Mouse (Mus musculus): Measurements from ENCODE around the gene Dop1b. TPM values are rescaled to one million over a fixed set of nuclear protein-coding genes. Genes with fewer than 3 reads are reported as not detected.

Gene Dop1b
- total and polyA plus RNA-seq, 2 experiments: 12.1 to 30.3 TPM

GRCm38 (mm10) chr16:93830071-93830470 lies 118.4 kb downstream of the Dop1b start:
- 88% methylated on average over 9 of the region's 9 CpGs for WGBS
- no peak for TF ChIP-seq POLR2A (IDR thresholded peaks at IDR 0.05; ENCODE audit: extremely low read depth, insufficient read depth, low read length)
- TF ChIP-seq CTCF (IDR thresholded peaks at IDR 0.05; ENCODE audit: low read depth, low read length): no peak
- Histone ChIP-seq H3K36me3 (ENCODE audit: control insufficient read depth, insufficient read depth, low read length) (no peaks in the 10 kb centered on the region), H3K4me1 (ENCODE audit: control insufficient read depth, insufficient read depth, low read length) (peaks cover 4% of the 10 kb centered on the region; the same call in 1 of the 2 replicates), H3K79me2 (ENCODE audit: control insufficient read depth, insufficient read depth, low read length) (peaks cover 30% of the 10 kb centered on the region), H3K9ac (ENCODE audit: low read depth, low read length) (no peak overlapping the region), H3K4me3 (ENCODE audit: insufficient read depth, low read depth, low read length) (no peak overlapping the region), H3K27me3 (ENCODE audit: control insufficient read depth, insufficient read depth, low read length) (no peaks in the 10 kb centered on the region), H3K27ac (replicated peaks; ENCODE audit: insufficient read depth, low read depth, low read length) (no peak overlapping the region)
- no peak for DNase-seq (ENCODE audit: extremely low read depth, low read depth, low spot score)

GRCm38 (mm10) chr16:93830916-93831315 lies 119.2 kb downstream of the Dop1b start:
- 90% methylated on average over 5 of the region's 5 CpGs for WGBS
- no peak for DNase-seq (ENCODE audit: extremely low read depth, low read depth, low spot score)
- Histone ChIP-seq H3K27me3 (ENCODE audit: control insufficient read depth, insufficient read depth, low read length) (no peaks in the 10 kb centered on the region), H3K9ac (ENCODE audit: low read depth, low read length) (no peak overlapping the region), H3K79me2 (ENCODE audit: control insufficient read depth, insufficient read depth, low read length) (peaks cover 36% of the 10 kb centered on the region), H3K4me1 (ENCODE audit: control insufficient read depth, insufficient read depth, low read length) (peaks cover 4% of the 10 kb centered on the region; the same call in 1 of the 2 replicates), H3K36me3 (ENCODE audit: control insufficient read depth, insufficient read depth, low read length) (no peaks in the 10 kb centered on the region), H3K4me3 (ENCODE audit: insufficient read depth, low read depth, low read length) (no peak overlapping the region), H3K27ac (replicated peaks; ENCODE audit: insufficient read depth, low read depth, low read length) (no peak overlapping the region)
- TF ChIP-seq CTCF (IDR thresholded peaks at IDR 0.05; ENCODE audit: low read depth, low read length) (no peak), POLR2A (IDR thresholded peaks at IDR 0.05; ENCODE audit: extremely low read depth, insufficient read depth, low read length) (no peak)

GRCm38 (mm10) chr16:93831627-93832395 lies 120.1 kb downstream of the Dop1b start, which contains the start of gene Morc3:
Morc3 (plus strand) TSS chr16:93832121.
- no peaks in the 10 kb centered on the region for H3K36me3 ChIP-seq (ENCODE audit: control insufficient read depth, insufficient read depth, low read length)
- H3K27me3 ChIP-seq (ENCODE audit: control insufficient read depth, insufficient read depth, low read length): no peaks in the 10 kb centered on the region
- peaks cover 5% of the 10 kb centered on the region; the same call in 1 of the 2 replicates for H3K4me1 ChIP-seq (ENCODE audit: control insufficient read depth, insufficient read depth, low read length)
- H3K79me2 ChIP-seq (ENCODE audit: control insufficient read depth, insufficient read depth, low read length): peaks cover 38% of the 10 kb centered on the region
- TF ChIP-seq CTCF (IDR thresholded peaks at IDR 0.05; ENCODE audit: low read depth, low read length): no peak
- TF ChIP-seq POLR2A (IDR thresholded peaks at IDR 0.05; ENCODE audit: extremely low read depth, insufficient read depth, low read length): peak; percentile 94
- peak within 1 kb of the TSS; percentile 91 for H3K27ac ChIP-seq (replicated peaks; ENCODE audit: insufficient read depth, low read depth, low read length)
- WGBS: 10% methylated on average over 55 of the region's 55 CpGs
- peak within 1 kb of the TSS; percentile 93 for H3K9ac ChIP-seq (ENCODE audit: low read depth, low read length)
- peak within 1 kb of the TSS; percentile 100 for H3K4me3 ChIP-seq (ENCODE audit: insufficient read depth, low read depth, low read length)
- peak; percentile 95 for DNase-seq (ENCODE audit: extremely low read depth, low read depth, low spot score)

GRCm38 (mm10) chr16:93832451-93833276 lies 121.0 kb downstream of the Dop1b start:
- Histone ChIP-seq H3K4me3 (ENCODE audit: insufficient read depth, low read depth, low read length) (peak overlapping the region; percentile 100), H3K27ac (replicated peaks; ENCODE audit: insufficient read depth, low read depth, low read length) (peak overlapping the region; percentile 91), H3K27me3 (ENCODE audit: control insufficient read depth, insufficient read depth, low read length) (no peaks in the 10 kb centered on the region), H3K9ac (ENCODE audit: low read depth, low read length) (peak overlapping the region; percentile 93), H3K79me2 (ENCODE audit: control insufficient read depth, insufficient read depth, low read length) (peaks cover 42% of the 10 kb centered on the region), H3K36me3 (ENCODE audit: control insufficient read depth, insufficient read depth, low read length) (no peaks in the 10 kb centered on the region), H3K4me1 (ENCODE audit: control insufficient read depth, insufficient read depth, low read length) (peaks cover 8% of the 10 kb centered on the region; the same call in 1 of the 2 replicates)
- WGBS: under 1% methylated on average over 57 of the region's 69 CpGs
- TF ChIP-seq POLR2A (IDR thresholded peaks at IDR 0.05; ENCODE audit: extremely low read depth, insufficient read depth, low read length) (no peak), CTCF (IDR thresholded peaks at IDR 0.05; ENCODE audit: low read depth, low read length) (no peak)
- DNase-seq (ENCODE audit: extremely low read depth, low read depth, low spot score): peak; percentile 70

- Histone ChIP-seq H3K36me3 (ENCODE audit: control insufficient read depth, insufficient read depth, low read length) (no peaks in the 10 kb centered on the region), H3K9ac (ENCODE audit: low read depth, low read length) (no peak overlapping the region), H3K27ac (replicated peaks; ENCODE audit: insufficient read depth, low read depth, low read length) (no peak overlapping the region), H3K4me3 (ENCODE audit: insufficient read depth, low read depth, low read length) (peak overlapping the region; percentile 100; the same call in 1 of the 2 replicates), H3K4me1 (ENCODE audit: control insufficient read depth, insufficient read depth, low read length) (peaks cover 8% of the 10 kb centered on the region), H3K27me3 (ENCODE audit: control insufficient read depth, insufficient read depth, low read length) (no peaks in the 10 kb centered on the region), H3K79me2 (ENCODE audit: control insufficient read depth, insufficient read depth, low read length) (peaks cover 51% of the 10 kb centered on the region)
- no peak for DNase-seq (ENCODE audit: extremely low read depth, low read depth, low spot score)
- TF ChIP-seq POLR2A (IDR thresholded peaks at IDR 0.05; ENCODE audit: extremely low read depth, insufficient read depth, low read length) (no peak), CTCF (IDR thresholded peaks at IDR 0.05; ENCODE audit: low read depth, low read length) (no peak)
- WGBS: 87% methylated on average over 6 of the region's 6 CpGs
These were observed 121.8 kb downstream of the Dop1b start for GRCm38 (mm10) chr16:93833551-93833950.
